Mouse (Mus musculus): ENCODE results near the gene Cds2. TPM values are rescaled to one million over a fixed set of nuclear protein-coding genes. Genes with fewer than 3 reads are reported as not detected.
"Not testable (repeated sequence)": the region's sequence is repeated elsewhere in the genome, so short reads cannot be mapped to it uniquely, and the experiment has no call there.

Gene Cds2
- total and polyA plus RNA-seq, 2 experiments from 2014 or later: 22.6 to 61.5 TPM

- 0 out of 2 replicates have a peak, but pooled peaks cover 7% of the 10 kb centered on the region for H3K36me3 ChIP-seq (replicated peaks; ENCODE audit: control insufficient read depth, insufficient read depth, low read length)
- H3K4me2 ChIP-seq (ENCODE audit: low read depth, low read length): peak overlapping the region; percentile 43
- DNase-seq (ENCODE audit: low spot score) (no peak), ATAC-seq (ENCODE audit: insufficient read depth, low read depth) (no peak)
- H3K9ac ChIP-seq (replicated peaks; ENCODE audit: low read depth, low read length): peak overlapping the region; percentile 28; the same call in 1 of the 2 replicates
- H3K4me1 ChIP-seq (ENCODE audit: control insufficient read depth, insufficient read depth): peaks cover 66% of the 10 kb centered on the region
- no peak overlapping the region for H3K4me3 ChIP-seq (ENCODE audit: low read depth, low read length)
- H3K9me3 ChIP-seq (replicated peaks; ENCODE audit: control insufficient read depth, low read length): no peaks in the 10 kb centered on the region
- TF ChIP-seq CTCF (IDR thresholded peaks at IDR 0.05; ENCODE audit: low read depth) (no peak), EP300 (IDR thresholded peaks at IDR 0.05; ENCODE audit: low read depth) (no peak)
- no peaks in the 10 kb centered on the region for H3K27me3 ChIP-seq (ENCODE audit: control insufficient read depth, insufficient read depth, low read length)
- WGBS: 23% methylated on average over 12 of the region's 12 CpGs
- peak overlapping the region; percentile 88 for H3K27ac ChIP-seq (ENCODE audit: low read depth)
Measured at GRCm38 (mm10) chr2:132282453-132283174, 19.7 kb downstream of the Cds2 start.

DNA sequence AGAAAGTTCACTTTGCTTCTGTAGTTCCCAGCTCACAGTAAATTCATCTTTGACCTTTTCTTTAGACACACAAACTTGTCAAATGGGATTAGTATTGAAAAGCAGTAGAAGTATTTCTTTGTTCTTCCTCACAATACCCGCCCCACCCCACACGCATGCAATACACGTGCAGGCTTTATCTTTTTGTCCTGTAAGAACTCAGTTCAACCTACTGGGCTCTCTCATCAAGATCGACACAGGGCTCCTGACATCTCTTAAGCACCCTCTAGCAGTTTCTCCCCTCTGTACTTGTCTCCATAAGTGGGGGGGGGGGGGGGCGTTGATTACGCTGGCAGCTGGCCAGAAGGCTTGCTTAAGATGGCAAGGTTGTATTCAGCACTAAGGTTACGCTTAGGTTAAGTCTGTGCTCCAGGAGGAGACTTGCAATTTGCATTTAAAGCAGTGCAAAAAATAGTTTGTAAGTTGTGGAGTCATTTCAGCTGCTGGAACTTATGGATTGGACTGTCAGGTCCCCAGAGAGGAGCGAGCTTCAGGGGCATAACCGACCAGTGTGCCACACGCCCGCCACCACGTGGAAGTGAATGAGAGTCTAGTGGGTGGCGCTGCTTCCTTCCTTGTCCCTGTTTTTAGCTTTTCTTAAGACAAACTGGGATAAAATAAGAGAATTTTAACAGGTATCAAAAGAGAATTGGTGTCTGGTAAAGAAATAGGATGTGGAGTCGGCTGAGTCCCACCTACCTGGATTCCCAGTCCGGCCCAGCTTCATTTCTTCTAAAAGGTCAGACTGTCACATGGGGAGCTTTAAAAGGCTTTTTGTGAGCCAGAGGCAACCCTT is 20.5 kb downstream of the Cds2 start:
- Histone ChIP-seq H3K27ac (ENCODE audit: low read depth) (peak overlapping the region; percentile 88), H3K4me2 (ENCODE audit: low read depth, low read length) (peak overlapping the region; percentile 43)
- no peak for ATAC-seq (ENCODE audit: insufficient read depth, low read depth)

GRCm38 (mm10) chr2:132284492-132285139 is 21.7 kb downstream of the Cds2 start:
- WGBS: 58% methylated on average over 12 of the region's 12 CpGs
- no peaks in the 10 kb centered on the region for H3K9me3 ChIP-seq (replicated peaks; ENCODE audit: control insufficient read depth, low read length)
- DNase-seq (ENCODE audit: low spot score) (peak; percentile 75), ATAC-seq (ENCODE audit: insufficient read depth, low read depth) (peak; percentile 78)
- H3K27me3 ChIP-seq (ENCODE audit: control insufficient read depth, insufficient read depth, low read length): no peaks in the 10 kb centered on the region
- H3K4me3 ChIP-seq (ENCODE audit: low read depth, low read length): no peak overlapping the region
- 0 out of 2 replicates have a peak, but pooled peaks cover 7% of the 10 kb centered on the region for H3K36me3 ChIP-seq (replicated peaks; ENCODE audit: control insufficient read depth, insufficient read depth, low read length)
- peak overlapping the region; percentile 88 for H3K27ac ChIP-seq (ENCODE audit: low read depth)
- peak overlapping the region; percentile 24; the same call in 1 of the 2 replicates for H3K9ac ChIP-seq (replicated peaks; ENCODE audit: low read depth, low read length)
- H3K4me2 ChIP-seq (ENCODE audit: low read depth, low read length): no peak overlapping the region; the same call in 1 of the 2 replicates
- TF ChIP-seq CTCF (IDR thresholded peaks at IDR 0.05; ENCODE audit: low read depth) (no peak), EP300 (IDR thresholded peaks at IDR 0.05; ENCODE audit: low read depth) (peak; percentile 91)
- peaks cover 65% of the 10 kb centered on the region for H3K4me1 ChIP-seq (ENCODE audit: control insufficient read depth, insufficient read depth)

More for the DNA sequence above, 20.5 kb downstream of the Cds2 start:
- 0 out of 2 replicates have a peak, but pooled peaks cover 7% of the 10 kb centered on the region for H3K36me3 ChIP-seq (replicated peaks; ENCODE audit: control insufficient read depth, insufficient read depth, low read length)
- TF ChIP-seq EP300 (IDR thresholded peaks at IDR 0.05; ENCODE audit: low read depth) (no peak), CTCF (IDR thresholded peaks at IDR 0.05; ENCODE audit: low read depth) (no peak)
- no peak overlapping the region for H3K4me3 ChIP-seq (ENCODE audit: low read depth, low read length)
- no peak for DNase-seq (ENCODE audit: low spot score)
- H3K9ac ChIP-seq (replicated peaks; ENCODE audit: low read depth, low read length): peak overlapping the region; percentile 28; the same call in 1 of the 2 replicates
- WGBS: 30% methylated on average over 15 of the region's 15 CpGs
- H3K4me1 ChIP-seq (ENCODE audit: control insufficient read depth, insufficient read depth): peaks cover 64% of the 10 kb centered on the region
- H3K27me3 ChIP-seq (ENCODE audit: control insufficient read depth, insufficient read depth, low read length): no peaks in the 10 kb centered on the region
- no peaks in the 10 kb centered on the region for H3K9me3 ChIP-seq (replicated peaks; ENCODE audit: control insufficient read depth, low read length)

GRCm38 (mm10) chr2:132285722-132286121 is 22.8 kb downstream of the Cds2 start:
- not testable (repeated sequence) for H3K36me3 ChIP-seq (replicated peaks; ENCODE audit: control insufficient read depth, insufficient read depth, low read length); H3K4me3 ChIP-seq (ENCODE audit: low read depth, low read length); H3K9me3 ChIP-seq (replicated peaks; ENCODE audit: control insufficient read depth, low read length); H3K9ac ChIP-seq (replicated peaks; ENCODE audit: low read depth, low read length); H3K4me2 ChIP-seq (ENCODE audit: low read depth, low read length); DNase-seq (ENCODE audit: low spot score); ATAC-seq (ENCODE audit: insufficient read depth, low read depth); H3K27me3 ChIP-seq (ENCODE audit: control insufficient read depth, insufficient read depth, low read length)
- H3K27ac ChIP-seq (ENCODE audit: low read depth): peak overlapping the region; percentile 88
- WGBS: 90% methylated on average over 5 of the region's 5 CpGs
- H3K4me1 ChIP-seq (ENCODE audit: control insufficient read depth, insufficient read depth): peaks cover 70% of the 10 kb centered on the region

GRCm38 (mm10) chr2:132286376-132287076 is 23.6 kb downstream of the Cds2 start:
- peak; percentile 79 for DNase-seq (ENCODE audit: low spot score)
- no peak for TF ChIP-seq CTCF (IDR thresholded peaks at IDR 0.05; ENCODE audit: low read depth)
- 0 out of 2 replicates have a peak, but pooled peaks have one; percentile 58 for TF ChIP-seq EP300 (IDR thresholded peaks at IDR 0.05; ENCODE audit: low read depth)
- Histone ChIP-seq H3K27ac (ENCODE audit: low read depth) (peak overlapping the region; percentile 84), H3K4me1 (ENCODE audit: control insufficient read depth, insufficient read depth) (peaks cover 76% of the 10 kb centered on the region), H3K9ac (replicated peaks; ENCODE audit: low read depth, low read length) (no peak overlapping the region), H3K4me2 (ENCODE audit: low read depth, low read length) (peak overlapping the region; percentile 23; the same call in 1 of the 2 replicates), H3K9me3 (replicated peaks; ENCODE audit: control insufficient read depth, low read length) (no peaks in the 10 kb centered on the region), H3K27me3 (ENCODE audit: control insufficient read depth, insufficient read depth, low read length) (no peaks in the 10 kb centered on the region), H3K36me3 (replicated peaks; ENCODE audit: control insufficient read depth, insufficient read depth, low read length) (no peaks in the 10 kb centered on the region), H3K4me3 (ENCODE audit: low read depth, low read length) (no peak overlapping the region)
- peak; percentile 70 for ATAC-seq (ENCODE audit: insufficient read depth, low read depth)
- 34% methylated on average over 9 of the region's 9 CpGs for WGBS

DNA sequence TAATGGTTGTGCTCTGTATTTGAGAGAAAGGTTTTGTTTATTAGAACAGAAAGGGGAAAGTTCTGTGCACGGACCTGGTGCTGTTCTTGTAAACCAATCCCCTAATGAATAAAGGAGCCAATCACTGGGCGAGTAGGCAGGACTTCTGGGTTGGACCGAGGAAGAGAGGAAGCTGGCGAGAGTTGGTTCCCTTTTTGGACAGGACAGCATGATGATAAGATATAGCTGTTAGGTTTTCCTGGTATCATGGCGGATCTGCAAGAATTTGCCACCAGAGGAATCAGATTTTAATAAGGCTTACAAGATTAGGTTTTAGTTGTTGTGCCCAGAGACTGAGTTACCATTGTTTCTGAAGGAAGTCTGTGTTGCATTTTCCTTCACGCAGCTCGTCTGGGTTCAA is 26.3 kb downstream of the Cds2 start:
- H3K9me3 ChIP-seq (replicated peaks; ENCODE audit: control insufficient read depth, low read length); H3K36me3 ChIP-seq (replicated peaks; ENCODE audit: control insufficient read depth, insufficient read depth, low read length); H3K4me2 ChIP-seq (ENCODE audit: low read depth, low read length); H3K4me3 ChIP-seq (ENCODE audit: low read depth, low read length); ATAC-seq (ENCODE audit: insufficient read depth, low read depth); H3K9ac ChIP-seq (replicated peaks; ENCODE audit: low read depth, low read length); H3K27ac ChIP-seq (ENCODE audit: low read depth); DNase-seq (ENCODE audit: low spot score); H3K27me3 ChIP-seq (ENCODE audit: control insufficient read depth, insufficient read depth, low read length): not testable (repeated sequence)
- H3K4me1 ChIP-seq (ENCODE audit: control insufficient read depth, insufficient read depth): peaks cover 69% of the 10 kb centered on the region
- WGBS: 64% methylated on average over 5 of the region's 7 CpGs

All from heart, postnatal 0 days (tissue).